Mouse (Mus musculus) heart, embryonic 15.5 days (tissue): Measurements from ENCODE around the gene Vmn2r26. TPM values are rescaled to one million over a fixed set of nuclear protein-coding genes. Genes with fewer than 3 reads are reported as not detected.
"Not testable (repeated sequence)": the region's sequence is repeated elsewhere in the genome, so short reads cannot be mapped to it uniquely, and the experiment has no call there.

Experiments used
- ATAC-seq: fragments of 200-750 bp; cut with Nextera tagmentation; replicated peaks from 2 replicates; pipeline ENCODE4 v1.8.0; 2017; ENCODE audit warnings: low read depth, moderate TSS enrichment; ENCODE audit not compliant: insufficient number of reproducible peaks, insufficient read depth, low FRiP score
- H3K27ac ChIP-seq: fragments of 300-500 bp; sonication (generic); 2 replicates; pipeline ENCODE4 v1.5.1; 2015; ENCODE audit warnings: mild to moderate bottlenecking, inconsistent platforms
- H3K27me3 ChIP-seq: fragments of 300-500 bp; sonication (generic); 2 replicates; pipeline ENCODE4 v1.6.1; 2015; ENCODE audit warnings: inconsistent platforms
- H3K36me3 ChIP-seq: fragments of 300-500 bp; sonication (generic); 2 replicates; pipeline ENCODE4 v1.6.1; 2015; ENCODE audit warnings: mild to moderate bottlenecking, inconsistent platforms
- H3K4me1 ChIP-seq: fragments of 300-500 bp; sonication (generic); replicated peaks from 2 replicates; pipeline ENCODE4 v1.6.1; 2015; ENCODE audit warnings: inconsistent platforms
- H3K4me2 ChIP-seq: fragments of 300-500 bp; sonication (generic); 2 replicates; pipeline ENCODE4 v1.6.1; 2015; ENCODE audit warnings: inconsistent platforms, mild to moderate bottlenecking, moderate library complexity
- H3K4me3 ChIP-seq: fragments of 300-500 bp; sonication (generic); 2 replicates; pipeline ENCODE4 v1.5.1; 2015; ENCODE audit warnings: mild to moderate bottlenecking, inconsistent platforms
- H3K9ac ChIP-seq: fragments of 300-500 bp; sonication (generic); 2 replicates; pipeline ENCODE4 v1.6.1; 2015; ENCODE audit warnings: mild to moderate bottlenecking, inconsistent platforms
- H3K9me3 ChIP-seq: fragments of 300-500 bp; sonication (generic); replicated peaks from 2 replicates; pipeline ENCODE4 v1.6.1; 2016; ENCODE audit warnings: inconsistent platforms
- WGBS: fragments of 180-500 bp; shearing (Covaris S2); methylation state at CpG from one replicate; pipeline ENCODE4 v1.1.7; 2015; ENCODE audit warnings: mixed read lengths; 5-methylcytosine and 5-hydroxymethylcytosine counted together
- polyA plus RNA-seq: library from polyadenylated mRNA; unstranded; fragments of >200 nt; fragmentation: Nextera tagmentation; extraction: Ambion mirVana; gene quantifications from 2 replicates; pipeline ENCODE4 v1.2.1, GENCODE M21; 2015

Gene Vmn2r26
- not detected in 2 replicates for polyA plus RNA-seq

GRCm38 (mm10) chr6:124024268-124024667, at the start of gene Vmn2r26:
Vmn2r26 (plus strand) TSS chr6:124024568.
- not testable (repeated sequence) for H3K36me3 ChIP-seq, H3K27me3 ChIP-seq, H3K4me3 ChIP-seq, H3K9me3 ChIP-seq, ATAC-seq, H3K4me2 ChIP-seq, H3K4me1 ChIP-seq, H3K27ac ChIP-seq, H3K9ac ChIP-seq
- WGBS: 43% methylated on average over 1 of the region's 1 CpGs

- Histone ChIP-seq H3K9ac (no peak overlapping the region), H3K4me2 (no peak overlapping the region), H3K9me3 (no peaks in the 10 kb centered on the region), H3K27me3 (no peaks in the 10 kb centered on the region), H3K27ac (no peak overlapping the region), H3K4me3 (no peak overlapping the region), H3K4me1 (no peaks in the 10 kb centered on the region), H3K36me3 (no peaks in the 10 kb centered on the region)
- 44% methylated on average over 1 of the region's 1 CpGs for WGBS
- no peak for ATAC-seq
Observed at GRCm38 (mm10) chr6:124020841-124021240, 3.5 kb upstream of the Vmn2r26 start.

- no peak overlapping the region for H3K27ac ChIP-seq
- H3K4me3 ChIP-seq: no peak overlapping the region
- no peak for ATAC-seq
- no peaks in the 10 kb centered on the region for H3K4me1 ChIP-seq
- no peaks in the 10 kb centered on the region for H3K36me3 ChIP-seq
- no peaks in the 10 kb centered on the region for H3K9me3 ChIP-seq
- H3K4me2 ChIP-seq: no peak overlapping the region
- H3K27me3 ChIP-seq: no peaks in the 10 kb centered on the region
- H3K9ac ChIP-seq: no peak overlapping the region
Observed at GRCm38 (mm10) chr6:124048388-124048787, 24.0 kb downstream of the Vmn2r26 start.

DNA sequence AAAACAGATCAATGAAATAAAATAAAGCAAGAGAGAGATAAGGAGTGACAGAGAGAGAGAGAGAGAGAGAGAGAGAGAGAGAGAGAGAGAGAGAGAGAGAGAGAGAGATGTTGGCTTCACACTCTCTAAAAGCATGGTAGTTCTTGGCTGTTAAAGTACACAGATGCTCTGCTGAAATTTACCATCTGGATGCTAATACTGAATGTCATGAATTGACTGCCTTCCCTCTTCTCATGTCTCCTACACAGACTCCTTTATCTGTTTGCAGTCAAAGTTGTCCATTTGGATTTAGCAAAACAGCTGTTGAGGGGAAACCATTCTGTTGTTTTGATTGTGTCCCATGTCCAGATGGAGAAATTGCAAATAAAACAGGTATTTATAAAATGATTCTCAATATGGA, 29.2 kb downstream of the Vmn2r26 start:
- H3K27ac ChIP-seq, H3K9me3 ChIP-seq, H3K9ac ChIP-seq, H3K27me3 ChIP-seq, H3K4me3 ChIP-seq, H3K4me1 ChIP-seq, ATAC-seq, H3K4me2 ChIP-seq, H3K36me3 ChIP-seq: not testable (repeated sequence)

GRCm38 (mm10) chr6:124102334-124102733, 78.0 kb downstream of the Vmn2r26 start:
- no peak overlapping the region for H3K4me3 ChIP-seq
- no peaks in the 10 kb centered on the region for H3K36me3 ChIP-seq
- no peaks in the 10 kb centered on the region for H3K9me3 ChIP-seq
- H3K4me2 ChIP-seq: no peak overlapping the region
- H3K27ac ChIP-seq: no peak overlapping the region
- H3K9ac ChIP-seq: no peak overlapping the region
- no peaks in the 10 kb centered on the region for H3K27me3 ChIP-seq
- ATAC-seq: no peak
- 55% methylated on average over 4 of the region's 4 CpGs for WGBS
- no peaks in the 10 kb centered on the region for H3K4me1 ChIP-seq

Other genes starting within 250 kb of the Vmn2r26 start
- not detected in 2 replicates for gene Vmn2r24, start 245.7 kb upstream of the Vmn2r26 start, polyA plus RNA-seq
- not detected in 2 replicates for gene Vmn2r25, start 171.1 kb upstream of the Vmn2r26 start, polyA plus RNA-seq
- gene Vmn2r27, start 207.3 kb downstream of the Vmn2r26 start, polyA plus RNA-seq: not detected in 2 replicates